Comparison of ENCODE assay signal across 11 mouse cellular contexts in genomic region chr5:112041285-112041684, GRCm38 (mm10).
A peak's percentile ranks its signal among the peaks of the same experiment; 100 is the strongest.
DNase-seq lines count a peak whose midpoint lies in the region; ATAC-seq lines count a peak whose summit lies in the region.
"Had no signal": no experiment of that assay in that cellular context is flagged by ENCODE, and none has a peak within 500 bp of the region (broad histone marks: within the 10 kb centered on the region; RNA-seq: fewer than 3 reads in every experiment).

No protein-coding gene starts in this region.

- peak; percentile 48 for DNase-seq in right cerebral cortex, adult 18-20 months
- no peak for DNase-seq in right cerebral cortex, adult 2 months (ENCODE audit: low spot score in 2 of 2)
- no peak for DNase-seq in cerebellum, adult 9-10 months
- no peak for DNase-seq in Muller cell, postnatal 12 days (ENCODE audit: inconsistent ontology term)
- DNase-seq: heart, adult 11 months; heart, postnatal 14 days; lung, adult 18-20 months had no signal

- H3K4me2 ChIP-seq in hindbrain, embryonic 15.5 days, result no peak overlapping the region
- H3K4me2 ChIP-seq in midbrain, embryonic 16.5 days (ENCODE audit: low read length), result no peak overlapping the region

- H3K9me3 ChIP-seq in hindbrain, embryonic 15.5 days, result no peaks in the 10 kb centered on the region
- H3K9me3 ChIP-seq in midbrain, embryonic 16.5 days (replicated peaks; ENCODE audit: control insufficient read depth, low read length, poor library complexity, severe bottlenecking), result no peaks in the 10 kb centered on the region

- H3K4me1 ChIP-seq in hindbrain, embryonic 15.5 days (replicated peaks), result peaks cover 34% of the 10 kb centered on the region
- peaks cover 15% of the 10 kb centered on the region for H3K4me1 ChIP-seq in midbrain, embryonic 16.5 days (ENCODE audit: control insufficient read depth, insufficient read depth, low read length)

- no peak overlapping the region for H3K9ac ChIP-seq in hindbrain, embryonic 15.5 days
- no peak overlapping the region for H3K9ac ChIP-seq in midbrain, embryonic 16.5 days (ENCODE audit: low read depth, low read length)

- H3K27ac ChIP-seq in hindbrain, embryonic 15.5 days (replicated peaks), result peak overlapping the region; percentile 64; the same call in 1 of the 2 replicates
- H3K27ac ChIP-seq in midbrain, embryonic 16.5 days (ENCODE audit: low read length), result peak overlapping the region; percentile 19; the same call in 1 of the 2 replicates

- 21% methylated on average over 4 of the region's 4 CpGs for WGBS in hindbrain, embryonic 15.5 days
- 26% methylated on average over 4 of the region's 4 CpGs for WGBS in midbrain, embryonic 16.5 days

- no peaks in the 10 kb centered on the region for H3K36me3 ChIP-seq in hindbrain, embryonic 15.5 days
- no peaks in the 10 kb centered on the region for H3K36me3 ChIP-seq in midbrain, embryonic 16.5 days (ENCODE audit: control insufficient read depth, insufficient read depth, low read length)

- H3K4me3 ChIP-seq in hindbrain, embryonic 15.5 days, result no peak overlapping the region
- H3K4me3 ChIP-seq in midbrain, embryonic 16.5 days (ENCODE audit: low read depth, low read length), result no peak overlapping the region

- peak; percentile 67 for ATAC-seq in hindbrain, embryonic 15.5 days (ENCODE audit: low FRiP score, low read depth)
- ATAC-seq in midbrain, embryonic 16.5 days, result peak; percentile 74
- ATAC-seq in megakaryocyte-erythroid progenitor cell, adult 5-6 weeks (replicated peaks; ENCODE audit: low FRiP score, low TSS enrichment, poor library complexity, severe bottlenecking), result no peak
- ATAC-seq: CD4-positive, CD25-positive, alpha-beta regulatory T cell, adult 4 months had no signal

- no peaks in the 10 kb centered on the region for H3K27me3 ChIP-seq in hindbrain, embryonic 15.5 days
- no peaks in the 10 kb centered on the region for H3K27me3 ChIP-seq in midbrain, embryonic 16.5 days (ENCODE audit: control insufficient read depth, insufficient read depth, low read depth, low read length)
